Mouse (Mus musculus) naive thymus-derived CD4-positive, alpha-beta T cell, adult 2 months (primary cell): ENCODE results near the gene Daw1.

Experiments
- DNase-seq: peaks from one replicate; pipeline ENCODE4 v3.0.0-alpha.2; 2011; ENCODE audit warnings: low read depth

The Daw1 gene

GRCm38 (mm10) chr1:83209981-83210380, 50.4 kb downstream of the Daw1 start:
- no peak for DNase-seq

GRCm38 (mm10) chr1:83218260-83218659, 58.7 kb downstream of the Daw1 start:
- DNase-seq, result no peak

- DNase-seq, result no peak
Measured at GRCm38 (mm10) chr1:83223072-83223471, 63.5 kb downstream of the Daw1 start.

- DNase-seq, result no peak
Measured at GRCm38 (mm10) chr1:83224423-83224960, 64.9 kb downstream of the Daw1 start.

- DNase-seq, result no peak
Measured at GRCm38 (mm10) chr1:83227946-83228345, 68.4 kb downstream of the Daw1 start.

- no peak for DNase-seq
Measured at GRCm38 (mm10) chr1:83248235-83248746, 88.7 kb downstream of the Daw1 start.

GRCm38 (mm10) chr1:83251746-83252145, 92.2 kb downstream of the Daw1 start:
- DNase-seq, result no peak
